Mouse (Mus musculus): ENCODE measurements around the gene 1700025C18Rik. TPM values are rescaled to one million over a fixed set of nuclear protein-coding genes. Genes with fewer than 3 reads are reported as not detected.
A peak's percentile ranks its signal among the peaks of the same experiment; 100 is the strongest.

1700025C18Rik gene
- polyA plus RNA-seq, 1 experiment from 2014 or later = not detected

DNA sequence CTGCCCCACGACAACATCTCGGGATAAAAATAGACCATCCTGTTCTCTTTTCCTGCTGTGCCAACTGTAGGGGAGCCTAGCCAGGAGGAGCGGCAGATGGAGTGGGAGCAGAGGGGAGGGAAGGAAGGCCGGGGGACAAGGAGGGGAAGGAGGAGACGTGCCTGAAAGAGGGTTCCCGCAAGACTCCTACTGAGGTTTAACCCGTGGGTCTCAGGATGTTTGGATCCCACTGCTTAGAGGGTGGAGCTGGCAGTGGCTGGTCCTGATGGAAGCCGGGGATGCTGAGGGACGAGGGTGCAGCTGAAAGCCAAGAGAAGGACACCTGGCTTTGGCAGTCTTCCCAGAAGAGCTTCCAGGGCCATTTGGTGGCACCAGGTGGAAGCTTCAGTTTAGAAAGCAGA lies 17.2 kb downstream of the 1700025C18Rik start:
- ATAC-seq (ENCODE audit: low FRiP score) (no peak), DNase-seq (ENCODE audit: low spot score) (no peak)
- no peak overlapping the region for H3K27ac ChIP-seq
- H3K4me2 ChIP-seq (replicated peaks) = no peak overlapping the region
- H3K36me3 ChIP-seq (replicated peaks; ENCODE audit: control insufficient read depth, insufficient read depth) = no peaks in the 10 kb centered on the region
- no peak overlapping the region for H3K9ac ChIP-seq
- peaks cover 30% of the 10 kb centered on the region for H3K27me3 ChIP-seq (ENCODE audit: control insufficient read depth, insufficient read depth, low read length)
- no peak overlapping the region for H3K4me3 ChIP-seq (replicated peaks; ENCODE audit: low read length)
- no peaks in the 10 kb centered on the region for H3K9me3 ChIP-seq (ENCODE audit: control insufficient read depth, low read length)
- WGBS = 17% methylated on average over 9 of the region's 9 CpGs
- peaks cover 25% of the 10 kb centered on the region for H3K4me1 ChIP-seq (replicated peaks; ENCODE audit: control insufficient read depth, insufficient read depth, low read length)

- Histone ChIP-seq H3K4me2 (replicated peaks) (peak overlapping the region; percentile 40), H3K9me3 (ENCODE audit: control insufficient read depth, low read length) (no peaks in the 10 kb centered on the region), H3K4me3 (replicated peaks; ENCODE audit: low read length) (no peak overlapping the region), H3K27me3 (ENCODE audit: control insufficient read depth, insufficient read depth, low read length) (peaks cover 22% of the 10 kb centered on the region), H3K4me1 (replicated peaks; ENCODE audit: control insufficient read depth, insufficient read depth, low read length) (0 out of 2 replicates have a peak, but pooled peaks cover 2% of the 10 kb centered on the region), H3K9ac (no peak overlapping the region), H3K36me3 (replicated peaks; ENCODE audit: control insufficient read depth, insufficient read depth) (no peaks in the 10 kb centered on the region), H3K27ac (no peak overlapping the region)
- WGBS = 18% methylated on average over 22 of the region's 23 CpGs
- DNase-seq (ENCODE audit: low spot score) = peak; percentile 83
- 0 out of 2 replicates have a peak, but pooled peaks have one; percentile 39 for ATAC-seq (ENCODE audit: low FRiP score)
Observed at GRCm38 (mm10) chr2:165070096-165070816, 20.3 kb downstream of the 1700025C18Rik start.

GRCm38 (mm10) chr2:165068806-165069205 lies 21.7 kb downstream of the 1700025C18Rik start:
- H3K9ac ChIP-seq = no peak overlapping the region
- H3K27ac ChIP-seq = no peak overlapping the region
- H3K4me3 ChIP-seq (replicated peaks; ENCODE audit: low read length) = no peak overlapping the region
- no peaks in the 10 kb centered on the region for H3K36me3 ChIP-seq (replicated peaks; ENCODE audit: control insufficient read depth, insufficient read depth)
- H3K4me1 ChIP-seq (replicated peaks; ENCODE audit: control insufficient read depth, insufficient read depth, low read length) = 0 out of 2 replicates have a peak, but pooled peaks cover 2% of the 10 kb centered on the region
- WGBS = 64% methylated on average over 2 of the region's 2 CpGs
- H3K27me3 ChIP-seq (ENCODE audit: control insufficient read depth, insufficient read depth, low read length) = peaks cover 16% of the 10 kb centered on the region; the same call in 1 of the 2 replicates
- no peak overlapping the region for H3K4me2 ChIP-seq (replicated peaks)
- ATAC-seq (ENCODE audit: low FRiP score) (no peak), DNase-seq (ENCODE audit: low spot score) (no peak)
- no peaks in the 10 kb centered on the region for H3K9me3 ChIP-seq (ENCODE audit: control insufficient read depth, low read length)

DNA sequence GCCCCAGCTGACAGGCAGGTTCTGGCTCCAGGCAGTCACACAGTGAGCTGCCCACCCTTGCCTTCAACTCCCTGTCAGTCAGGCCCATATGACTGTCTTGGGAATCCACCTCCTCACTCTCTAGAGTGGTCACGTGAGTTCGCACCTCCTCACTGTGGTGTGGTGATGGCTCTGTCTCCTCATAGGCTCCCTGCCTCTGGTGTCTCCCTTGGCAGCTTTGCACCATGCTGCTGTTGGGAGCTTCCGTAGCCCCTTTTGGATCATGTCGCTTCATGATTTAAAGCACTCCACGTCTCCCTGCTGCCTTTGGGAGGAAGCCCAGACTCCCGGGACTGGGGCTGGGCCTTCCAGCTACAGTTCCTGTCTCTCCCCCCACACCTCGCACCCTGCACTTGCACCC lies 26.1 kb downstream of the 1700025C18Rik start:
- Histone ChIP-seq H3K27me3 (ENCODE audit: control insufficient read depth, insufficient read depth, low read length) (0 out of 2 replicates have a peak, but pooled peaks cover 3% of the 10 kb centered on the region), H3K4me3 (replicated peaks; ENCODE audit: low read length) (no peak overlapping the region), H3K4me2 (replicated peaks) (no peak overlapping the region), H3K9me3 (ENCODE audit: control insufficient read depth, low read length) (no peaks in the 10 kb centered on the region), H3K4me1 (replicated peaks; ENCODE audit: control insufficient read depth, insufficient read depth, low read length) (no peaks in the 10 kb centered on the region), H3K36me3 (replicated peaks; ENCODE audit: control insufficient read depth, insufficient read depth) (no peaks in the 10 kb centered on the region), H3K9ac (no peak overlapping the region), H3K27ac (no peak overlapping the region)
- ATAC-seq (ENCODE audit: low FRiP score) = no peak
- no peak for DNase-seq (ENCODE audit: low spot score)
- WGBS = 52% methylated on average over 7 of the region's 7 CpGs

- Histone ChIP-seq H3K9ac (no peak overlapping the region), H3K27ac (no peak overlapping the region), H3K9me3 (ENCODE audit: control insufficient read depth, low read length) (no peaks in the 10 kb centered on the region), H3K27me3 (ENCODE audit: control insufficient read depth, insufficient read depth, low read length) (no peaks in the 10 kb centered on the region), H3K4me2 (replicated peaks) (no peak overlapping the region), H3K4me3 (replicated peaks; ENCODE audit: low read length) (no peak overlapping the region), H3K4me1 (replicated peaks; ENCODE audit: control insufficient read depth, insufficient read depth, low read length) (no peaks in the 10 kb centered on the region), H3K36me3 (replicated peaks; ENCODE audit: control insufficient read depth, insufficient read depth) (no peaks in the 10 kb centered on the region)
- WGBS = 89% methylated on average over 16 of the region's 16 CpGs
- ATAC-seq (ENCODE audit: low FRiP score) = no peak
- no peak for DNase-seq (ENCODE audit: low spot score)
Observed at GRCm38 (mm10) chr2:165061638-165062433, 28.7 kb downstream of the 1700025C18Rik start.

DNA sequence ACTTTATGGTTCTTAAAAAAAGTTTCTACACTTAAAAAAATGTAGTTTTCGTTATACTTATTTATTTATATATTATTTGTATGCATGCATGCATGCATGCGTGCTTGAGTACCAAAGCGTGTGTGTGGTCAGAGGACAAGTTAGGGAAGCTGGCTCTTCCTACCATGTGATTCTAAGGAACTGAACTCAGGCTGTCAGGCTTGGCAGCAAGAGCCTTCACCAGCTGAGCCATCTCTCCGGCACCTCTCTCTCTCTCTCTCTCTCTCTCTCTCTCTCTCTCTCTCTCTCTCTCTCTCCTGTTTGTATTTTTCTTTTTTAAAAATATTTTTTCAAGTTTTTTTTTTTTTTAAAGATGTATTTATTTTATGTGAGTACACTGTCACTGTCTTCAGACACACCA lies 30.6 kb downstream of the 1700025C18Rik start:
- H3K36me3 ChIP-seq (replicated peaks; ENCODE audit: control insufficient read depth, insufficient read depth) = no peaks in the 10 kb centered on the region
- no peak overlapping the region for H3K4me2 ChIP-seq (replicated peaks)
- 93% methylated on average over 4 of the region's 4 CpGs for whole genome bisulfite sequencing
- H3K27me3 ChIP-seq (ENCODE audit: control insufficient read depth, insufficient read depth, low read length) = no peaks in the 10 kb centered on the region
- DNase-seq (ENCODE audit: low spot score) = no peak
- no peak for ATAC-seq (ENCODE audit: low FRiP score)
- H3K9me3 ChIP-seq (ENCODE audit: control insufficient read depth, low read length) = no peaks in the 10 kb centered on the region
- 0 out of 2 replicates have a peak, but pooled peaks cover 4% of the 10 kb centered on the region for H3K4me1 ChIP-seq (replicated peaks; ENCODE audit: control insufficient read depth, insufficient read depth, low read length)
- H3K9ac ChIP-seq = no peak overlapping the region
- no peak overlapping the region for H3K27ac ChIP-seq
- no peak overlapping the region for H3K4me3 ChIP-seq (replicated peaks; ENCODE audit: low read length)

DNA sequence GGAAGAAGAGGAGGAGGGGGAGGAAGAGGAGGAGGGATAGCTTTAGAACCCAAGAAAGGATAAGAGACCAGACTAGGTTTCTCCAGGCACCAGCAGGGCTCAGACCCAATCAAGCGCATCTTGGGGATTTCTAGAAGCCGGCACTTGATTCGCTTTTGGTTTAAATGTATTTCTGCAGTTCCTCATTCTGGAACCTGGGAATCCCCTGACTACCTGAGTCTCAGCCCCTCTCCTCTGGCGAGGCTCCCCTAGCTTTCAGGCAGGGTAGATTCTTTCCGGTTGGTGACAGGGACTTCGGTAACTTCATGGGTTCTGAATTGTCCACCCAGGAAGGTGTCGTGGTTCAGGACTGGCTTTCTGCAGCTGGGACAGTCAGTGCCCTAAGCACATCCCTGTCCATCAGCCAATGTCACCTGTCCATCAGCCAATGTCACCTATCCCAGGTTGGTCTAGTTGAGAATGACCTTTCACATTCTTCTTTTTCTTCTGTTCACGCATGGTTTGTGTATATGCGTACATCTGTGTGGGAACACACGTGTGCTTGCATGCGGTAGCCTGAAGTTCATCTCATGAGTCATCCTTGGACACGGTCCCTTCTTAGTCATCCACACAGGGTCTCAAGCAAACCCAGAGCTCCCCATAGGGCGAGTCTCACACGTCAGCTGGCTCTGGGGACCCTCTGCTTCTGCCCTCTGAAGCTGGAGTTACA lies 34.0 kb downstream of the 1700025C18Rik start:
- Histone ChIP-seq H3K9ac (no peak overlapping the region), H3K4me2 (replicated peaks) (0 out of 2 replicates have a peak overlapping the region, but pooled peaks have one; percentile 3), H3K27me3 (ENCODE audit: control insufficient read depth, insufficient read depth, low read length) (no peaks in the 10 kb centered on the region), H3K36me3 (replicated peaks; ENCODE audit: control insufficient read depth, insufficient read depth) (no peaks in the 10 kb centered on the region), H3K4me3 (replicated peaks; ENCODE audit: low read length) (no peak overlapping the region), H3K4me1 (replicated peaks; ENCODE audit: control insufficient read depth, insufficient read depth, low read length) (0 out of 2 replicates have a peak, but pooled peaks cover 4% of the 10 kb centered on the region), H3K27ac (no peak overlapping the region), H3K9me3 (ENCODE audit: control insufficient read depth, low read length) (no peaks in the 10 kb centered on the region)
- ATAC-seq (ENCODE audit: low FRiP score) (no peak), DNase-seq (ENCODE audit: low spot score) (no peak)
- WGBS = 82% methylated on average over 14 of the region's 14 CpGs

GRCm38 (mm10) chr2:165055905-165056304 lies 34.6 kb downstream of the 1700025C18Rik start:
- Histone ChIP-seq H3K36me3 (replicated peaks; ENCODE audit: control insufficient read depth, insufficient read depth) (no peaks in the 10 kb centered on the region), H3K9me3 (ENCODE audit: control insufficient read depth, low read length) (no peaks in the 10 kb centered on the region), H3K9ac (no peak overlapping the region), H3K4me2 (replicated peaks) (0 out of 2 replicates have a peak overlapping the region, but pooled peaks have one; percentile 7), H3K27ac (no peak overlapping the region), H3K27me3 (ENCODE audit: control insufficient read depth, insufficient read depth, low read length) (no peaks in the 10 kb centered on the region), H3K4me1 (replicated peaks; ENCODE audit: control insufficient read depth, insufficient read depth, low read length) (0 out of 2 replicates have a peak, but pooled peaks cover 4% of the 10 kb centered on the region), H3K4me3 (replicated peaks; ENCODE audit: low read length) (peak overlapping the region; percentile 3)
- ATAC-seq (ENCODE audit: low FRiP score) (no peak), DNase-seq (ENCODE audit: low spot score) (no peak)
- 15% methylated on average over 7 of the region's 7 CpGs for WGBS

Data from hindbrain, embryonic 14.5 days (tissue).